Mouse (Mus musculus) embryonic fibroblast, embryonic 13.5 days (primary cell): Measurements from ENCODE around the gene Fndc8. TPM values are rescaled to one million over a fixed set of nuclear protein-coding genes. Genes with fewer than 3 reads are reported as not detected.

Experiments
- H3K27ac ChIP-seq: 2 replicates; pipeline ENCODE4 v1.5.1; 2012; ENCODE audit warnings: low read length, control low read depth, inconsistent platforms; ENCODE audit not compliant: insufficient read depth
- H3K4me1 ChIP-seq: 2 replicates; pipeline ENCODE4 v1.6.1; 2011; ENCODE audit warnings: low read length; ENCODE audit not compliant: control insufficient read depth, insufficient read depth
- H3K4me3 ChIP-seq: 2 replicates; pipeline ENCODE4 v1.5.1; 2011; ENCODE audit warnings: mild to moderate bottlenecking, control low read depth, low read length; ENCODE audit not compliant: insufficient read depth
- CTCF ChIP-seq: IDR thresholded peaks from 2 replicates; pipeline ENCODE4 v1.5.1; 2011; ENCODE audit warnings: mild to moderate bottlenecking, control low read depth, low read length, moderate library complexity, borderline replicate concordance; ENCODE audit not compliant: insufficient read depth
- POLR2A ChIP-seq: IDR thresholded peaks from 2 replicates; pipeline ENCODE4 v1.6.1; 2011; ENCODE audit warnings: low read depth, mild to moderate bottlenecking, control low read depth, low read length, moderate library complexity
- polyA plus RNA-seq: library from polyadenylated mRNA; stranded (reverse); fragments of >200 nt; gene quantifications from 2 replicates; pipeline ENCODE4 v1.2.4, GENCODE M21; 2011; ENCODE audit warnings: low read depth; ENCODE audit not compliant: missing spikeins, insufficient read length

Gene Fndc8
- polyA plus RNA-seq, 1 experiment = not detected

DNA sequence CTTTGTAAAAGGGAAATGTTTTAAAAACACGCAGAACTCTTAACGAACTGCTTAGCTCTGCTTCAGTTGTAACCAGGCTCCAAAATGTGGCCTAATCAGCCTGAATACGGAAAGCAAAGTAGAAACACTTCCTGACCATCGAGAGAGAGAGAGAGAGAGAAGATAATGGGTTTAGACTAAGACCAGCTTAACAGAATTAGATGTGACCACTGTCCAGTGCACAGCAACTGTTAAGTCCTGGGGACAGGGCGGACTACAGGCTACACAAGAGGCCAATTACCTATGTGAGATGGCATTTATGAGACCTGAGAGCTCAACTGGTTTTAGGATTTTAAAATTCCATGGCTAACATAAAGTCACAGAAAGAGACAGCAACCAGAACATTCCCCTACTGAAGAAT, 24.0 kb upstream of the Fndc8 start:
- Histone ChIP-seq H3K4me1 (no peaks in the 10 kb centered on the region), H3K4me3 (no peak overlapping the region), H3K27ac (no peak overlapping the region)
- no peak for TF ChIP-seq POLR2A
- TF ChIP-seq CTCF = no peak

DNA sequence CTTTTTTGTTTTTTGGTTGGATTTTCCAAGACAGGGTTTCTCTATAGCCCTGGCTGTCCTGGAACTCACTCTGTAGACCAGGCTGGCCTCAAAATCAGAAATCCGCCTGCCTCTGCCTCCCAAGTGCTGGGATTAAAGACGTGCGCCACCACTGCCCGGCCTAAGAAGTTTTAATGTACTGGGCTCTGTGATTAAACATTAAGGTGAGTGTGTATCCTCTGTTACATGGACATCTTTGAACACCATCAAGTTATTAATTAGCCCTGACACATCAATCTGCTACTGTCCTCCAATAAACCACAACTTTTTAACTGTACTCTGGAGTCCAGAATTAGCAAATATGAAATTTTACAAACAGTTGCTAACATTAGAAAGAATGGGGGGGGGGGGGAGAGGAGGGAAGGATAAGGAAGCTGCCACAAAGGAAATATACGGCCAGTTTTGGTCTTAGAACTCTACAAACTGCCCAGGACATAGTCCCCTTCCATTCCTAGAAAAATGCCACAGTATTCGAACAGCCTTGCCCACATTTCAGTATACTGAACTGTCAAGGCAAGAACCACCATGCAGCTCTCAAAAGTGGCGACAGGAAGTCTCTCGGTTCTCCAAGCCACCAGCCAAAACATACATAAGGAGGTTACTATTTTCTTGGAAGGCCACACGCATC, 22.3 kb upstream of the Fndc8 start:
- H3K27ac ChIP-seq = no peak overlapping the region
- peak overlapping the region; percentile 60 for H3K4me3 ChIP-seq
- H3K4me1 ChIP-seq = no peaks in the 10 kb centered on the region
- TF ChIP-seq POLR2A (no peak), CTCF (no peak)

DNA sequence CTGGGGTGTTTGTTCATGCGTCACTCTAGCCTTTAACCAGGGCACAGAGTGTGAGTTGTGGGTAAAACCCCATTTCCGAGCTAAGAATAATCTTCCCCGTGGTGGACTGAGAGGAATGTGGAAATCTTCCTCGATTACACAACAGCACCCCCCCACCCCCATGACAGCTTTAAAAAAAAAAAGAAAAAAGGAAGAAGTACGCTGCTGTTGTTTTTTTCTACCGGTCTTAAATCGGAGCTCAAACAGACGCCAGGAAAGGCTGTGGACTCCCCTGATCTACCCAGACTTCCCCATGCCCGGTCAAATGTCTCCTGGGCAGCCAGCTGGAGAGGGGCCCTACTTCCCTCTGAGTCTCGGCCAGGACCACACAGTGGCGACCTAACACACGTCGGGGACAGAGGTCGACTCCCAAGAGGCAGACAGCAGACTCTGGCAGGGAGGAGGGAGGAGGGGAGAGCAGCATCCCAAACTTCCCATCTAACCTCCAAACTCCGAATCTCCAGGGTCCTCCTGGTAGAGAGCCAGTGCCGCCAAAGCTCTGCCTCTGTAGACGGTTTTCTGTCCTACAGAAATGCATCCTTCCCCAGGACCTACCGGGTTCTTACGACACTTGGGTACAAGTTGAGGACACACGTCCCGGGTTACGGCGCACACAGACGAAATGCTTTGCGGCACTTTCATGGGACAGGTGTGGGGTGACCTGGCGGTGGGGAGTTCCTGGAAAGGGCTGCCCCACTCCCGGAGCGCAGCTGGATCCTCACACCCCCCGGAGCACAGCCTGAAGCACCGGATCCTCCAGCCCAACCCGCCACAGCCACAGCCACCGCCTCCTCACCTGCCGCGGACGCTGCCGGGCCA, 21.5 kb upstream of the Fndc8 start:
- no peaks in the 10 kb centered on the region for H3K4me1 ChIP-seq
- H3K27ac ChIP-seq = no peak overlapping the region; the same call in 1 of the 2 replicates
- peak overlapping the region; percentile 60 for H3K4me3 ChIP-seq
- TF ChIP-seq POLR2A = no peak; the same call in none of the 2 replicates

DNA sequence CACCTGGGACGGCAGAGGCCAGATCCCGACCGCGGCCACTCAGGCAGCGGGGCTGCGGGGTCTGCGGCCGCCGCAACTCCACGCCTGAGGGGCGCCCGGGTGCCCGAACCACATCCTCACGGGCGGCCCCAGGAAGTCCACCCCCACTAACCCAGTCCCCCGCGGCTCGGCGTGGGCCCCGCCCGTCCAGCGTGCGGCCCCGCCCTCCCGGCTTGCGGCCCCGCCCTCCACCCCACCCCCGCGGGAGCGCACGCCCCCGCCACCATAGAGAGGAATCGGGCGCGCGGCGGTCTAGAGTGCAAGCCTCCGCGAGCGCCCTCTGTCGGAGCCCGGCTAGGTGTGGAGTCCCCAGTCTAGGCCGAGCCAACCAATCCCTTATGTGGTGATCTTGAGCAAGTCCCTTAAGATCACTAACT, 20.9 kb upstream of the Fndc8 start, which contains the start of gene Rffl:
Rffl (minus strand) TSS at position 180 of the 416 bp plus-strand sequence.
- peak within 1 kb of the TSS; percentile 60 for H3K4me3 ChIP-seq
- no peaks in the 10 kb centered on the region for H3K4me1 ChIP-seq
- no peak within 1 kb of the TSS; the same call in 1 of the 2 replicates for H3K27ac ChIP-seq
- TF ChIP-seq POLR2A (no peak; the same call in 1 of the 2 replicates), CTCF (peak; percentile 45)

DNA sequence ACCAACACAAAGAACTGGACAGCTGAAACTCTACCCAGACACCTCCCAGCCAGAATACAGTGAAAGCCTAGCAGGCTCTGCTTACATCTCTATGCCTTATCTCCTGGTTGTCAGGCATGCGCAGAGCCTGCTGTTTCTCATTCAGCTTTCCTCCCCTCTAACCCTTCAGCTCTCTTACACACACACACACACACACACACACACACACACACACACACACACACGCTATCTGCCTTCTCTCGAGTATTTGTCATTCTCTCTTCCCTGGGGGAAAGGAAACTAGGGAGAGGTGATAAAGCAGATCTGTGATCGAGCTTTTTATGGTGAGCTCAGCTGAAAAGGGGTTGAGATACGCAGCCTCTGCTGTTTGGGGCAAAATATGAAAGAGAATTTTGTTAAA, 17.0 kb upstream of the Fndc8 start:
- no peak overlapping the region for H3K27ac ChIP-seq
- no peaks in the 10 kb centered on the region for H3K4me1 ChIP-seq
- H3K4me3 ChIP-seq = no peak overlapping the region
- TF ChIP-seq POLR2A (no peak), CTCF (no peak)

DNA sequence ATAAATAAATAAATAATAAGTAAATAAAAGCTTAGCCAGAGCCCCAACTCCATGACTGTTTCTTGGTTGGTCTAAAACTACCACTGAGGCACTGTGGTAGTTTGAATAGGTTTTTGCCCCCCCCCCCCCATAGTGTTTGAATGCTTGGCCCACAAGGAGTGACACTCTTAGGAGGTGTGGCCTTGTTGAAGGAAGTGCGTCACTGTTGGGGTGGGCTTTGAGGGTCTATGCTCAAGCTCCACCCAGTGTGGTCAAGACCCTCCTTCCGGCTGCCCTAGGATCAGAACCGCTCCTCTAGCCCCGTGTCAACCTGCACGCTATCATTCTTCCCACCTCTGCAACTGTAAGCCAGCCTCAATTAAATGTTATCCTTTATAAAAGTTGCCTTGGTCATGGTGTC, 16.3 kb upstream of the Fndc8 start:
- Histone ChIP-seq H3K27ac (no peak overlapping the region), H3K4me3 (no peak overlapping the region), H3K4me1 (no peaks in the 10 kb centered on the region)
- TF ChIP-seq POLR2A (no peak), CTCF (no peak)

DNA sequence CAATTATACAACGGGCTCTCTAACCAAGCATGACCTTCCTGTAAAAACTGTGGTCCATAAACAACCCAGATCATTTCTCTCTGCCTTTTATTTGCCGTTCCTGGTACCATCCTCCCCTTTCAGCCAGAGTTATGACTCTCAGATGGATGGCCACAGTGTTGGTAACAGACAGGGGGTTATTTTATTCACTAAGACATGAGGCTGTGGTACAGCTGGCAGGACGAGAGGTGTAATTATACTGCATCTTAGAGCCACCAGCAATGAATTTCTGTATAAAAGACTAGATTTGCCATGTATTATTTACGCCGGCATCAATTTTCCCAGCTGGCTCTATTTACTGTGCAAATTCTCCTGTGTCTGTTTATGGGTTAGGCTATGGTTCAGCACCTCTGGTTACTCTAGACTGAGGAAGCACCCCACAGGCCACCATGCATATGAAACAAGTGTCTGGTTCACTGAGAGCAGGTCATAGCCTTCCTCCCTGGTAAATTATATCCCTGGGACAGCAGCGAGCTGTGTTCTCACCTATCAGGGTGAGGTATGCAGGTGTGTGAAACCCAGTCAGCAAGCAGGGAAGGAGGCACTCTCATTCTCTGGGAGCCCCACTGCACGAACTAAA, 14.1 kb upstream of the Fndc8 start:
- TF ChIP-seq CTCF = no peak
- no peak for TF ChIP-seq POLR2A
- Histone ChIP-seq H3K4me1 (no peaks in the 10 kb centered on the region), H3K4me3 (no peak overlapping the region), H3K27ac (no peak overlapping the region)

DNA sequence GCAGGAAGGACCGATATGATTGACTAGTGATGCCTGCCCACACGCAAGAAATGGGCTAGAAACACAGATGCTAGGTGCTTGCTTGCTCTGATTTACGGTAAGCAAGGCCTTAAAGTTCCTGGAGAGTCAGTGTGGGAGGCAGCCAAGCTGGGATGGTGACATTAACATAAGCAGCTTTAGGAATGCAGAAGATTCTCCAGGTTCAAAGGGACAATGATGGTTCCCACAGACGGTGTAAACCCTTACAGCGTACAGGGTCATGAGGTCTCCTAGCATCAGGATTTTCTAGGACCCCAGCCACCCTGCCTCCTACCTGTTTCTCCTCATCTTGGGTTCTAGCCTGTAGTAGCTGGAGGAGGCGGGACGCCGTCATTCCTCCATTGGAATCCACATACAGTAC, 8.7 kb upstream of the Fndc8 start:
- TF ChIP-seq CTCF (no peak), POLR2A (no peak)
- Histone ChIP-seq H3K4me3 (no peak overlapping the region), H3K4me1 (no peaks in the 10 kb centered on the region), H3K27ac (no peak overlapping the region)

DNA sequence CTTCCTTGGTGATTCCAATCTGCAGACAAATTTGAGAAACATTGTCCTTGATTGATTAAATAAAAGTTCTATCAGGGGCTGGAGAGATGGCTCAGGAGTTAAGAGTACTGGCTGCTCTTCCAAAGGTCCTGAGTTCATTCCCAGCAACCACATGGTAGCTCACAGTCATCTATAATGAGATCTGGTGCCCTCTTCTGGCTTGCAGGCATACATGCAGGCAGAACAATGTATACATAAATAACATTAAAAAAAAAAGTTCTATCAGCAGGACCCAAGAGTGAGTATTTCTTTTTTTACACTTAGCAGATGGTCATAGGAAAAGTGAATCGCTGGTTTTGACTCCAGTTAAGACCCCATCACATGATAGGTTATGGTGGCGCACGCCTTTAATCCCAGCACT, 5.4 kb upstream of the Fndc8 start:
- no peaks in the 10 kb centered on the region for H3K4me1 ChIP-seq

DNA sequence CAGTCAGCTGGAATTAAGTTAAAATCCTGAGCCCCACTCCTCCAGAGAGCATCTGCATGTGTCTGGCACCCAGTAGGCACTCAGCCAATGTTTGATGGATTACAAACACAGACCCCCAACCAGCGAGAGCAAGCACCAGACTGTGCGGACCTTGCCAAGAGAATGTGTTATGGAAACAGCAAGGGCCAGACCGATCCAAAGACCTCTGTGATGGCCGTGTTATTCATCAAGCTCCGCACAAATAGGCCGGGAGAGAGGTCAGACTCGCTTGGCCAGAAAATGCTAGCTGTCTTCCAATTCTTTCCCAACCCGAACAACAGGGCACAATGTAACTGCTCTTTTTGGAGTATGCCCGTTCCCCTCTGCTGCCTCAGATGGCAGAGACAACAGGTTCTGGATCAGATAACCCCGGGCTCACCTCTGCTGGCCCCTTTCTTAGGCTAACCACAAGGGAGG, 3.4 kb upstream of the Fndc8 start:
- no peak overlapping the region for H3K4me3 ChIP-seq
- no peak overlapping the region for H3K27ac ChIP-seq
- H3K4me1 ChIP-seq = no peaks in the 10 kb centered on the region
- TF ChIP-seq POLR2A = no peak
- no peak for TF ChIP-seq CTCF

More for the DNA sequence above, 5.4 kb upstream of the Fndc8 start:
- TF ChIP-seq POLR2A = no peak
- Histone ChIP-seq H3K27ac (no peak overlapping the region), H3K4me3 (no peak overlapping the region)
